Mouse (Mus musculus): ENCODE data around the gene Capn9.

DNA sequence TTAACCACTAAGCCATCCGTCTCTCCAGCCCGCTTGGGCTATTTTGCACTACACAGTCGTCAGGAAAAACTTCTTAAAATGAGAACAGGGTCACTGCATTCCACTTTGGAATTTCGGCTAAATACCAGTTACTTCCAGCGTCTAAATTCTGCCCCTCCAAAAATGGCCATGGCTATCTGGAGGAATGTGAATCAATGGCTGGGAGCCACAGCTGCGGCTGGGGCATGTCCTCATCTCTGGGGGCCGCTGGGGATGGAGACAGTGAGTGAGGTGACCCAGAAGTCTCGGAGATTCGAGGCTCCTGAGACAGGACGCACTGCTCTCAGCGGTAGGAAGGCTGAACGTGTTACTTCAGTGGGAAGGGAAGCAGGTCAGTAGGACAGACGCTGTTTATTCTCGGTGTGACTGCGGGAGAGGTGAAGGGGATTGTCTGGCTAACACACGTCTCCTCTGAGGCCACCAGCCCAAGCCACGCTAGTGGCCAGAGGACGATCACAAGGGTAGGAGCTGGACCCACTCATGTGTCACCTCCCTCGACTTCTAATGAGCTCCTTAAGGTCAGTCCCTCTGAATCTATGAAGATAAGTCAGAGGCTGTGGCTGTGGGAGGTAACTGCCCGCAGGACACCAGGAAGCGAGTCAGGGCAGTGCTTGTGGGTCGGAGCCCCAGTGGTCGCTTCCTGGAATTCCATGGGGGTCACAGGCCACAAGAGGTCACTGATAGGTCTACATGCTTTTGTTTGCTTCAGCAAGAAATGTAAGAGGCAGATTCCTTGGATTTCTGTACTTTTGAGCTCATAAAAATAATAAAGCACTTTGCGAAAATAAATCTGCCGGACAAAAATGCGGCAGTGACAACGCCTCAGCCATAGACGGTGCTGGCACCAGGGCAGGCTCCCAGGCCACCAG, 77.9 kb downstream of the Capn9 start:
- no peak for TF ChIP-seq CTCF (conservative IDR thresholded peaks at IDR 0.05; ENCODE audit: insufficient read depth, insufficient read length, low read depth, low read length)
- TF ChIP-seq POLR2A (IDR thresholded peaks at IDR 0.05; ENCODE audit: low read depth, low read length), result no peak

Data from kidney, adult 2 months (tissue).